Mouse (Mus musculus) thymus, adult 18-20 months (tissue): ENCODE measurements around the gene Tsc1.
A peak's percentile ranks its signal among the peaks of the same experiment; 100 is the strongest.

Experiments
- DNase-seq, 2 experiments: peaks; one replicate each; pipeline ENCODE4 v3.0.0; 2022; ENCODE audit warnings: mixed read lengths in 2 of 2

Tsc1 gene

DNA sequence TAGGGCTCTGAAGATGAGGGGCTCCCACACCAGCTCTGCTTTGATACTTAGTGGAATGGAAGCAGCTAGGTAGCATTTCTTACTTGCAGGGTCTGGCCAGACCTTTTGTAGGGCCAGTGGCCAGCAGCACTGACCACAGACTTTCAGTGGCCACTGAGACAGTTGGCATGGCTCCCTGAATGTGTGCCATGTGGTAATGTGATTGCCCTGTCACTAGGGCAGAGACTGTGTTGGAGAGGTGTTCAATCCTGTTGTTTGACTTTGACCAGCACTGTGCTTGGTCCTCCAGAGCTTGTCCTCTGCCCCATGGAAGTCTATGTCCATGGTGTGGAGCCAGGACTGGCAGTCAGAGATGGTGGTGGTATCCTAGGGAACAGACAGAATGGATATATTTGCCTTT is 9.5 kb downstream of the Tsc1 start:
- DNase-seq = no peak

DNA sequence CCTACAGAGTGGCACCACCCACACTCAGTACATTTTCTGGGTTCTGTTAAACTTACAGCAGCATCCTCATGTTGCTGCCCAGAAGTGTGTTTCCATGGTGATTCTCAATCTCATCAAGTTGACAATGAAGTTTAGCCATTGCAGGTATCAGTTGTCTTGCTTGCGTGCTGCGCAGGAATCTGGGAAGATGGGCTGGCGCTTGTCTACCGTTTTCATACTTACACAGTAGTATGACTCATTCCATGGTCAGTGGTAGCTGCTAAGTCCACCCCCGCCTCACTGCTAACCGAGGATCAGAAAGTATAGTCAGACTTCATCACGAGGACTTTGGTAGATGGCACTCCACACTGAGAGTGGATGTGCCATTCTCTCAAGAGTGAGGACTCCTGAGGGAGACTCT is 12.3 kb downstream of the Tsc1 start:
- DNase-seq = no peak

DNA sequence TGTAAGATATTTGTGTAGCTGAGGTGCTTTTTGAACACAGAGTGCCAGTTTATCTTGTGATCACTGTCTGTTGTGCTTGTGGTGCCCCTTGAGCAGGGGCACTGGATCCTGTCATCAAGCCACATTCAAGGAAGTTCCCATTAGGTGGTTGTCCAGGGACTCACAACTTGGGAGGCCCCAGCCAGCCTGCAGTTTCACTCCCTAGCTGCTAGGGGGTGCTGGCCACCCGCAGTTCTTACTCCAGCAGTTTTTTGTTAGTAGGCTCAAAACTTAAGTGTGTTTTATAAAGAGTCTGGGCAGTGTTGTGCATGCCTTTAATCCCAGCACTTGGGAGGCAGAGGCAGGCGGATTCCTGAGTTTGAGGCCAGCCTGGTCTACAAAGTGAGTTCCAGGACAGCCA is 13.3 kb downstream of the Tsc1 start:
- DNase-seq = no peak

DNA sequence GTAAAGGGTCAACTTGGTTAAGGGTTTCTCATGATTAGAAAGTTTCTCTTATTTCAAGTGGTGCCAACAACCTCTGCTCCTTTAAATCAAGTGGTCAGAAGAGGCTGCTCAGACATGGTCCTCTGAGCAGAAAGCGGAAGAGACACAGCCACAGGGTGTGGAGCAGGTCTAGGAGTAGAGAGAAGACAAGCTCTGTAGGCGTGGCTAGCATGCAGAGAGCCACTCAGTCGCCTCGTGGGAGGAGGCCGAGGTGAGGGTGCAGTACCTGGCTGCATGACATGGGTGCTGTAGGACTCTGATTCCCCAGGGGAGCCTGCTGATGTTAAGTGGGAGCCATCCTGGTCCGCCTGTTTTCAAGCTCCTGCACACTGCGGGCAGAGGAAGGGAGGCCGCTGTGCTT is 15.2 kb downstream of the Tsc1 start:
- no peak for DNase-seq

DNA sequence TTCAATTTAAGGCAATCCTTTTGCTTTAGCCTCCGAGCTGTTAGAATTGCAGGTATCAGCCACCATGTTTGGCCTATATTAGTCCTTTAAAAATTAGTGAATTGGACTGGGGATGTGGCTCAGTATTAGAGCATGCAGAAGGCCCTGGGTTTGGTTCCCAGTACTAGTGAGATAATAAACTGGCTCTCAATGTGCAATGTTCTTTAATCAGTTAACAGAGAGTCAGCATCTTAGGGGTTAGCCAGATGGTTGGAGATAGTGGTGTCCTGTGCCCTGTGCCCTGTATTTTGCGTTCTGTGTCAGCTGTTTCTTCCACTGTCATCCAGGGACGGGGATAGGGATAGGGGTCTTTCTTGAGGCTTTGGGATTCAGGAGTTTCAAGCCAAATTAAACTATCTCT is 21.9 kb downstream of the Tsc1 start:
- DNase-seq = no peak

DNA sequence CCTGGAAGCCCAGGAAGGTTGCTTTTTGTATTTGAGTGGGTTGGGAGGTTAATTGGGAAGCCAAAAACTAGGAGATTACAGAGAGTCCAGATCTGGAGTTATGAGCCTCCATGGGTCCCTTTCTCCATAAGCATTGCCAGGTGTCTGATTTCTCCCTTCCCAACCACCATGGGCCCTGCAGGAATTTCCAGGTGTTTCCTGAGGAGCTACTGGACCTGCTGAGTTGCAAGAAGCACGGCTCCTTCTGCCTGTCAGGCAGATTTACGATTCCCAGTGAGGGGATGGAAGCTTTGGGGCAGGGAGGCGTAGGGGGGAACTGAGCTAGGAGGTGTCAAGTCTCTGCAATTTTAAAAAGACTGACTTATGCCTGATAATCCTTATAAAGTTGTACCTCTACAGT is 24.8 kb downstream of the Tsc1 start:
- DNase-seq = no peak

DNA sequence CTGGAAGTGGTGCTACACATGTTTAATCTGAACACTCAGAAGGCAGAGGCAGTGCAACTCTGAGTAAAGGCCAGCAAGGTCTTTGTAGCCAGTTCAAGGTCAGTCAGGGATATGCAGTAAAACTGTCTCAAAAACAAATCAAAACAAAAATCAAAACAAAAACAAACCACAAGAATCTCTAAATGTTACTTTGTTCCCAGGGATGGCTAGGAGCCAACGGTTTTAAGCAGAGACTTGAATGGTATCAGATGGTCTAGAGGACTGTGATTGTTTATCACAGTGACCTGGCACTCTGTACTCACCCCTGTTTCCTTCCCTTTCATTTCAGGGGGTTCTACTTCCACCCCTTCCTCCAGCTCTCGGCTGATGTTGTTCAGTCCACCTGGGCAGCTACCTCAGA is 30.4 kb downstream of the Tsc1 start:
- no peak for DNase-seq

DNA sequence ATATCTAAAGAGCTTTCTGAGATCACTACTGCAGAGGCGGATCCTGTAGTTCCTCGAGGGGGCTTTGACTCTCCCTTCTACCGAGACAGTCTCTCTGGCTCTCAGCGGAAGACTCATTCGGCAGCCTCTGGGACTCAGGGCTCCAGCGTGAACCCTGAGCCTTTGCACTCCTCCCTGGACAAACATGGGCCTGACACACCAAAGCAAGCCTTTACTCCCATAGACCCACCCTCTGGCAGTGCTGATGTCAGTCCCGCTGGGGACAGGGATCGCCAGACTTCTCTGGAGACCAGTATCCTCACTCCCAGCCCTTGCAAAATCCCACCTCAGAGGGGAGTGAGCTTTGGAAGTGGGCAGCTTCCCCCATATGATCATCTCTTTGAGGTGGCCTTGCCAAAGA is 35.0 kb downstream of the Tsc1 start:
- no peak for DNase-seq

DNA sequence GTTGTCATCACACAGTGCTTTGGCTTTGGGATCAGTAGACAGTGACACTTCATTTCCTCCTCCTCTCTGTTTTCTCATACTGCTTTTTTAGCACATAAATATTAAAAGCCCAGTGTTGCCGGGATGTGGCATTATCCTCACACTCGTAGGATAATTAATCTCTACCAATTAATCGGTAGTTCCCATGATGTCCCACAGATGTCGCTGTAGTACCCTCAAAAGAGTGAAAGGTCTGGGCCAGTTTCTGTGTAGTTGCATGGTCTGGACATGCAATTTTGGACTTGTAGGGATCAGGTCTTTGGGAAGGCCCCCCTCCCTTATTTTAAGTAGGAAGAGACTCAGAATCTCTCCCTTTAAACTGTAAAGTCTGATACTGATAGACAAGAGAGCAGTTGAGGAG is 39.7 kb downstream of the Tsc1 start:
- no peak for DNase-seq

DNA sequence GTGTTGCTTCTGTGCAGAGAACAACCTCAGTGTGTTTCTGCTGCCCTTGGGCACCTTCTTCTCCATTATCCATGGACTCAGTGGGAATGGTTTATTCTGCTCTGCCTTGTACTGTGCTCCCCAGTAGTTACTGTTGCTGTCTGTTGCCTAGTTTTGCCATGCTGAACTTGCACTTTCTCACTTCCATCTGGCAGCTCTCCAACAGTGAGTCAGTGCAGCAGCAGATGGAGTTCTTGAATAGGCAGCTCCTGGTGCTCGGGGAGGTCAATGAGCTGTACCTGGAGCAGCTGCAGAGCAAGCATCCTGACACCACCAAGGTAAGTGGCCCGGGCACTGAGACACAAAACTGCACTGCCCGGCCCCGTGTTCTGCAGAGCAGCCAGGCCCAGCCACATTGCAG is 40.7 kb downstream of the Tsc1 start:
- DNase-seq = no peak

DNA sequence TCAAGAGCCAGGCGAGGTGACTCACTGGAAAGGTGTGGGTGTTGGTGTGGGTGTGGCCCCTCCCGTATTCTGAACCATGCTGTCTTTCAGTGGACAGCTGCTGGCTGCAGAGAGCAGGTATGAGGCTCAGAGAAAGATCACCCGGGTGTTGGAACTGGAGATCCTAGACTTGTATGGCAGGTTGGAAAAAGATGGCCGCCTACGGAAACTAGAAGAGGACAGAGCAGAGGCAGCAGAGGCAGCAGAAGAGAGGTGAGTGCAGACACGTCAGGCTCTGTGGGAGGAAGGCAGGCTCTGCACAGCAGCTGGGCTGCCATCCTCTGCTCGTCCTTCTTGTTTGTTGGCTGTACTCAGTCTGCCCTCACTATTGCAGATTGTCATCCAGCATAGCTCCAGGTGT is 44.9 kb downstream of the Tsc1 start:
- no peak for DNase-seq

DNA sequence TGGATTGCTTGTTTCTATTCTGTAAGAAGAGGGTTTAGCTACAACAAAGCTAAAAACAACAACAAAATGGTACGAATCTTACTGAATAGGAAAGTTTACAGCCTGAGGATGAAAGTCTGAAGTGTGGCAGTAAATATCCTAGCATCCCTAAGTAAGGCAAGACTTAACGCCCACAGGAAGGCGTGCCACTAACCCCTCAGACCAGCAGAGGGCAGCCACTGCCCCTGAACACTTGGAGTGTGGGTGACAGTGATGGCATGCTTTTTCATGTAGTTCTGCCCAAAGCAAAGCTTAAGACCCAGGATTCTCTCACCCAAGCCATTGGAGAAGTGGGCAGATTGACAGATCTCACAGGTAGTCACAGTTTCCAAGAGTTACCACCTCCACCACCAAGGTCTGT is 47.4 kb downstream of the Tsc1 start:
- DNase-seq = no peak

DNA sequence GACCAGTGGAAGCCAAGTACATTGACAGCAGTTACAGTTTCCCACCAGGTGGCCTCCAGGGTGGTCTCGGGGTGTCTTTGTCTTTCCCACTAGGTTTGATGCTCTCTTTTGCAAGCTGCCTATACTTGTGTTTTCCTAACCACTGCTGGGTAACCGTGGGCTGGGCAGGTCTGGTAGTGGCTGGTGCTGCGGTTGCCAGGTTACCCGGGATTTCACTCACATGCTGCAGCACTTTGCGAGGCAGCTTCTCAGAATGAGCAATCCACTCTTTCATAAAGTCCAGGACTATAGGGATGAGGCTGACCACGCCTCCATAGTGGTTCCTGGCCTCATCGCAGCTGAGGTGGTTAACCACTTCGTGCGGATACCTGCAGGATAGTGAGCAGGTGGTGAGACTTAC is 51.7 kb downstream of the Tsc1 start:
- DNase-seq = no peak

DNA sequence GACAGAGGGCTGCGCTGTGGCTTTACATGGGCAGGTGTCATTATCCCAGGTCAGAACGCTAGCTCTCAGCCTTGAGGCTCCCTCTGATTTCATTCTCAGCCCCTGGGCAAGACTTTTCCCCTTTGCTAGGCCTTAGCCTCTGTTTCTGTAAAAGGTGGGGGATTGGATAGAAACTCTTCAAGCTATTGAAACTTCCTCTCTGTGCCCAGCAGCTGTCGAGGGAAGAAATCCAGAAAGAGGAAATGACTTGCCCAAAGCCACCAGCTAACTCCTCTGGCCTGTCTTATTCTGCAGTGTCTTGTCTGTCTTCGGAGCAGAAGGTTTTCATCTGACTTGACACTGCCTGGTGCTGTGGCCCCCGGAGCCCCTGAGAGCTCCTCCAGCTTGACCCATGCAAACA is 57.5 kb downstream of the Tsc1 start:
- no peak for DNase-seq

DNA sequence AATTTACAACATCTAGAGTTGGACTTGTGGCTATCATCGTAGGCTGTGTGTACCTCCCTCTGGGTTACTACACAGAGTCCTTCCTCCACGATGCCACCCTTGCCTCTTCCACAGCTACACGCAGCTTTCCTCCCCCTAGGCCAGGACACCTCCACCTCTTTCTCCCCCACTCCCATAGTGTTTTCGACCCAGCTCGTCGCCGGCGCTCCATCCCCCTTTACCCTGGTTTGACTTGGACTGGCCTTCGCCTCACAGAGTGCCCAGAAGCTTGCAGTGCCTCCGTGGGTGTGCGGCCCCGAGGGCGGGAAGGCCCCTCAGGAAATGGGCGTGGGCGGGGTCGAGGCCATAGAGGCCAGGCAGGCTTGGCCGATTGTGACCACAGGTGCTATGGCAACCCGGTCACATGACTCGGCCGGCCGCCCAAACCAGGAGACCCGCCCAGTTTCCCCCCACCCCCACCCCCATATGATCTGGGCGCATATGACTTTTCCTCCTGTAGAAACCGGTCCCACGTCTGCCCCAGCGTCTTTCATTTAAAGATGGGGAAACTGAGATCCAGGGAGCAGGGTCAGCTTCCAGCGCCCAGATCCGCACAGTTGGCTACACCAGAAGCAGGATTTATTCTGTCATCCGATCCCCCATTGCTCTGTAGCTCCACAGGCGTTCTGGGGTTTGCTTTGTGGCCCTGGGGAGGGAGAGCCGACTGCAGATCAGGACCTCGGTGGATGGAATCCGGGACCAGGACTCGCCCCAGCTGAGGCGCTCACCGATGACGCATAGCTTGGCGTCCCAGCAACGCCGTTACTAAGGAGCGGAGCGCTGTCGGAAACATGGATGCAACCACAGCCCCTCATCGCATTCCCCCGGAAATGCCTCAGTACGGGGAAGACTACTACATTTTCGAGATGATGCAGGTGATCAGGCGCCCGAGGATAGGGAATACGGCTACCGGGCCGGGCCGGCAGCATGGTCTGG is 58.6 kb downstream of the Tsc1 start, which contains the start of the genes Spaca9 and Ak8:
TSS of gene Spaca9 (minus strand) at position 367 of the 975 bp plus-strand sequence.
TSS of gene Ak8 (plus strand) at position 804 of the 975 bp plus-strand sequence.
- DNase-seq = peak; percentile 14 to 22

DNA sequence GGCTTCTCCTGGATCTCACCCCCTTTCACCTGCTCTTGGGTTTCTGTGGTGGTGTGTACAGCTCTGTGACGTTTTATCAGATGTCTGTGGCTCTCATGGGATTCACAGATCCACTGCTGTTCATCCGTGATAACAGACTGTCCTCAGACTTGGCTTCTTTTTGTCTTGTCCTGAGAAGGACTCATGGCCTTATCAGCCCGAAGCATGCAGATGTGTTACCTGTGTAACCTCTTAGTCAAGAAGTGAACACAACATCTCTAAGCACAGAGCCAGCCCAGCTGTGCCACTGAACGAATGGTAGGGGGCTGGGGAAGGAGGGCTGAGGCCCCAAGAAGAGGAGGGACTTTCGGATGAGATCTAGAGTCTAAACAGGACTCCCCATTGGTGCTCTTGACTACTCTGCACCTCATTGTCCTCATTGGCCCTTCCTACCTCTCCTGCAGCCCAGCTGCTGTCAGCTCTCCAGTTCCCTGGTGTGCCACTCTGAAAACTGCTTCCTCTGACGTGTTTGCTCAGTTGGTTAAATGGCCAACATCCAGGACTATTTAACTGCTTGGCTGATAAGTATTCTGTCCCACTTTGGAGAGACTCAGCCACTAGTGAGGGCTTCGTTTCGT is 60.7 kb downstream of the Tsc1 start:
- no peak for DNase-seq

DNA sequence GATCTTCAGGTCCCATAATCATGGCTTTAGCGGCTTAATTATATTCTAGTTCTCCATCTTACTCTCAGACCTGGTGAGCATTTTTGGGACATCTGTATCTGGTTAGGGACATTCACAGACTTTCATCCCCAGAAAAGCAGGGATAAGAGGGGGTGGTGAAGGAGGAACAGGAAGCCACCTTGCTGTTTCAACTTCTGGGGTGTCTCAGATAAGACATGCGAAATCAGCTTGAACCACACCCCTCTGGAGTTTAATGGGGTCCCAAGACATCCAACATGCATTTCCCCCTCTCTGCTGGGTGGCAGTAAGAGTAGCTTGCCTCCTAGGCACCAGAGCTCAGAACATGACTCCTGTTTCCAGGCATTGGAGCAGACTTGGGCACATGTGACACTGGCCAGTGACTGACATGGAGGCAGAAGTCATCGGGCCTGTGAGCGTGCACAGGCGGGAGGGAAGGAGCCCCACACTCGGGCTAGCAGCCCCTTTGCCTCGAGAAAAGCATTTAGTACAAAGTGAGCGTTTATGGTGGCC is 65.1 kb downstream of the Tsc1 start:
- no peak for DNase-seq

DNA sequence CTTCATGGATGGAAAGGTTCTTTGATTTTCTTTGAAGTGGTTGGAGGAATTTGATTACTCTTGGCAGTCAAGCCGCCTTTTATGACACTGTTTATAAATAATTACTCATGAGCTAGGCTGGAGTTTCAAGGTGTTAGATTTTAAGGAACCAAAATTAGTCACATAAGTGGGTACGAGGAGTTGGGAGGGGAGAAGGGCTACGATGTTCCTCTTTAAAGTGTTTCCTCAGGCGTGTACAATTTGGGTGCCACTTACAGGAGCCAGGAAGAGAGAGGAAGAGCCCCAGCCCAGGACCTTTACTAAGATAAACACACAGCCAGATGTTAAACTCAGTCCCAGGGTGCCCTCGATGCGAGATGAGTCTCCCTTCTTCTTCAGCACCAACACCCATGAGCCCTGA is 65.8 kb downstream of the Tsc1 start:
- DNase-seq = no peak

DNA sequence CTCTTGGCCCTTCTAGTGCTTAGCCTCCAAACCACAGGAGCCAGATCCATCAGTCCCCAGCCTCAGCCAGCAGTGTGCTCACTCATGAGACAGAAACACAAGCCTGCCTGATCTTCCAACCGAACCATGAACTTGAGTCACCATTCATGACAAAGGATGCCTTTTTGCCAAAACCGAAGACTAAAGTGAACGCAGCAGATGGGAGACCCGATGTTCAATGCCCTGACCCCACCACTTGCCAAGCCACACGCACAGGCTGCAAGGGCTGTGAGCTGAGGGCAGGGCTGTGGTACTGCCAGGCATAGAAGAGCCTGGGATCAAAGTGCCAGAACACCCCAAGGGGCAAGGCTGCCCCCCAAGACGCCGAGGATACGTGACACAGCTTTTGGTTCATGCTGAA is 72.0 kb downstream of the Tsc1 start:
- DNase-seq = no peak

DNA sequence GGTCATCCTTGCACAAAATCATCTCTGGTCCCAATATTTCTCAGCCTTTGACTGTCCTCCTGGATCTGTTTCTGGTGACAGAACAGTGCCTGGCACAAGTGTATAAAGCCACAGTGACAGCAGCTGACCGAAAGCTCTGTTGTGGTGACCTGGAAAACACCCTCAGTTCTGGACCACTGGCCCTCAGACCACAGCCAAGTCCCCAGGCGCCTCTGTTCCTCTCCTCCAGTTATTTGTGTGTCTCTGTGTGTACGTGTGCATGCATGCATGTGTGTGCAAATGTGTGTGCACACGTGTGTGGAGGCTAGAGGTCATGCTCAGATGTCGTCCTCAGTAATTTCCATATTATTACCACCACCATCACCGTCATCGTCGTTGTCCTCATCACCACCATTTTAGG is 81.4 kb downstream of the Tsc1 start:
- DNase-seq = no peak

DNA sequence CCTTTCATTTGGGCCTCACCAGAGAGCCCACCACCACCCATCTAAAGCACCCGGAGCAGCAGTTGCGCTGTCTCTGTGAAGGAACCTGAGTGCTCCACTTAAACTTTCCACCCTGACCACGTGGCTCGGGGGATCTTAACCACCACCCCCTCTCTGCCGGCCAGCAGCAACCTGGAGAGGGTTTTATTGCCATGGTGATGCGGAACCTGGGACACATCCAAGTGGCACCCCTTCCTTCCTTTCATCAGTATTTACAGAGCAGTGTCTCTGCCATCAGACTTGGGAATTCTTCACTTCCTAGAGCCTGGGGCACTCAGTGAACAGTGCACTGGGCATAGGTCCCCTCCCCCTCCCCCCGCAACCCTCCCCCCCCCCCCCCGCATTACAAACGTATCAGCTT is 82.9 kb downstream of the Tsc1 start:
- no peak for DNase-seq

DNA sequence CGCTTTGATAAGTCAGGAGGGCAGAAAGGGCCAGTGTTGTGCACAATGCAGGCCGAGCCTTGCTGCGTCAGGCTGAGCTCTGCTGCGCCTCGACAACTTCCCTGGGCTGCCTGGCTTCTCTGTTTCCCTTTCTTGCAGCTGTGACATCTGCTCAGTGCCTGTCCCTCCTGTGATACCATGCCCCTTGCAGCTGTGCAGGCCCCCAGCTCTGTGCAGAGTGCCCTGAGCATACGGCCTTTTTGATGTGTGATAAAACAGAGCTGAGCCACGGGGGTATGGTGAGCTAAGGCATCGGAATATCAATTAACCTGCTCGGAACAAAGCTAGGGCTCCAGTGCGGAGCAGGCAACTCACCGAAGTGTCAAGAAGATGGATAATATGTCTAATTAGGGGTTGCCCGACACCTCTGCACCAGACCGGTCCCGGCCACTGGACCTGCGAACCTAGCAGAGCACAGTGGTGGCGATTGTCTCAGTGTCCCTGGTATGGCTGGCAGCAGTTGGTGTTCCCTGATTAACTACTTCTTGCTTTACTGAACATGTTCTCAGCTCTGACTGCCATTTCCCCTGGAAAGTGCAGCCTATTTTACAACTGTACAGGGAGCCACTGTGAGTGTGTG is 86.9 kb downstream of the Tsc1 start:
- DNase-seq = peak in 1 of 2 experiments; percentile 15

DNA sequence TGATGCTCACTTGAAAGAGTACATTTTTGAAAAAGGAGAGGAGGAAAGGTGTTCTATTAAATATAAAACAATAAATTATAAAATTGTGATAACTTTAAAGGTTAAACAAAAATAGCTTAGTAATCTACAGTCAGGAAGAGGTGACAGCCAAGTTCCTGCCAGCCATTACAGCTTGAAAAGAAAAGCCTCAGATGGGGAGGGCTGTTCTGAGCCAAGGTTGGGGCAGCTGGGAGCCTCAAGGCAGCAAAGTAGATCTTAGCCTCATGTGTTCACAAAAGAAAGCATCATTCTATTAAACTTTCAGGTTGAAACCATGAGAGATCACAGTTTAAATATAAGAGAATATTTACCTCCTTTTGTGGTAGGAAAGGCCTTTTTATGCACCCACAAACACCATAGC is 89.6 kb downstream of the Tsc1 start:
- DNase-seq = no peak

DNA sequence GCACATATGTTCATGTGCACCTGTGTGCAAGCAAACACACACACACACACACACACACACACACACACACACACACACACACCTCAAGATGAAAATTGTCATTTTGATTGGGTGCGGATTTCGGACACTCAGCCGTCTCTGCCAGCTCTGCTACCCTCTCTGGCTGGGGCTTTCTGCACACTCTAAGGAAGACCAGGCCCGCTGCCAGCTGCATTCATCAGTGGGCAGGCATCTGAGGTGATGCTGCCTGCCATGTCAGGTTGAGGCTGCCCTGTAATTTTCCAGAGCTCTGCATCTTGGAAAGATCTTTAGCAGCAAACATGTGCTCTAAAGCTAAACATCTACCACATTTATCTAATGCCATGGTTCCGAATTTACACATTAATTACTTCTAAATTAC is 96.1 kb downstream of the Tsc1 start:
- no peak for DNase-seq
